Mouse (Mus musculus): Measurements from ENCODE around the gene Alg14. TPM values are rescaled to one million over a fixed set of nuclear protein-coding genes. Genes with fewer than 3 reads are reported as not detected.

Alg14 gene
- polyA plus RNA-seq, 1 experiment = 18.2 TPM

DNA sequence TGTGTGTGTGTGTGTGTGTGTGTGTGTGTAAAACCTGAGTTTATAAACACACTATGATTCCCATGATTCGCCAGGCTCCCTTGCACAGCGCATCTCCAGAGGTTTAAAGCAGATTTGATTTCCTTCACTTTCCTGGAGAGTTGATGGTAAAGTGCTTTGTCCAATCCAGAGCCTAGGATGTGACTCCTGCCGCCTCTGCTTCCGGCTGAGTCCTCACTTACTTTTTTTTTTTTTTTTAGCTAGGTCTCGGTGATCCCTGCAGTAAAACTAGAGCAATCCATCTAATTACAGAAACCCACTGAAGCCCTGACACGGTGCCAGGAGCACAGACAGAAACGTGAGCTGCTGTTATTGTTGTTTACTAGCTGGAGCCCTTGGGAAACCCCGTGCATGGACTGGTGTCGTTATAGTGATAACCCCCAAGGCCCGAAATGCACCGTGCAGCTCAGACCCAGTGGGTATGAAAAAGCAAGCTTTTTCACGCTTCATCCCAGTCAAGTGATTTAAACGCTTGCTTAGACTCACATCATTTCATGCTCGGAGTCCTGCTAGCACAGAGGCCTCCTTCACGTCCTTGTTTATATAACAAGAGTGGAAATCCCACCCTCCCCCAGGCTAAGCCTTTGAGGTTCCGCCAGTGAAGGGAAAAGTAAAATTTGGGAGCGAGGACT lies 98.4 kb downstream of the Alg14 start:
- Histone ChIP-seq H3K4me1 (ENCODE audit: control insufficient read depth, insufficient read depth, low read length) (peaks cover 4% of the 10 kb centered on the region), H3K36me3 (ENCODE audit: control insufficient read depth, insufficient read depth, low read length, poor library complexity, severe bottlenecking) (no peaks in the 10 kb centered on the region), H3K4me3 (ENCODE audit: low read depth, low read length) (no peak overlapping the region), H3K27me3 (ENCODE audit: control insufficient read depth, insufficient read depth, low read length, poor library complexity, severe bottlenecking) (no peaks in the 10 kb centered on the region), H3K9ac (ENCODE audit: low read depth, poor library complexity, severe bottlenecking) (no peak overlapping the region), H3K9me3 (replicated peaks; ENCODE audit: control insufficient read depth, insufficient read depth, low read length, poor library complexity, severe bottlenecking) (no peaks in the 10 kb centered on the region), H3K27ac (ENCODE audit: insufficient read depth, low read length) (no peak overlapping the region)
- no peak for TF ChIP-seq CTCF (IDR thresholded peaks at IDR 0.05; ENCODE audit: low read depth, low read length)
- TF ChIP-seq POLR2A (IDR thresholded peaks at IDR 0.05; ENCODE audit: insufficient read depth, low read length) = no peak
- TF ChIP-seq EP300 (IDR thresholded peaks at IDR 0.05; ENCODE audit: insufficient read depth, low read depth, low read length) = no peak

- no peak overlapping the region for H3K27ac ChIP-seq (ENCODE audit: insufficient read depth, low read length)
- no peaks in the 10 kb centered on the region for H3K27me3 ChIP-seq (ENCODE audit: control insufficient read depth, insufficient read depth, low read length, poor library complexity, severe bottlenecking)
- no peaks in the 10 kb centered on the region for H3K36me3 ChIP-seq (ENCODE audit: control insufficient read depth, insufficient read depth, low read length, poor library complexity, severe bottlenecking)
- peaks cover 4% of the 10 kb centered on the region for H3K4me1 ChIP-seq (ENCODE audit: control insufficient read depth, insufficient read depth, low read length)
- no peaks in the 10 kb centered on the region for H3K9me3 ChIP-seq (replicated peaks; ENCODE audit: control insufficient read depth, insufficient read depth, low read length, poor library complexity, severe bottlenecking)
- H3K4me3 ChIP-seq (ENCODE audit: low read depth, low read length) = no peak overlapping the region
- TF ChIP-seq CTCF (IDR thresholded peaks at IDR 0.05; ENCODE audit: low read depth, low read length) = no peak
- no peak for TF ChIP-seq EP300 (IDR thresholded peaks at IDR 0.05; ENCODE audit: insufficient read depth, low read depth, low read length)
- TF ChIP-seq POLR2A (IDR thresholded peaks at IDR 0.05; ENCODE audit: insufficient read depth, low read length) = no peak
- H3K9ac ChIP-seq (ENCODE audit: low read depth, poor library complexity, severe bottlenecking) = no peak overlapping the region
Measured at GRCm38 (mm10) chr3:121390724-121391123, 99.2 kb downstream of the Alg14 start.

DNA sequence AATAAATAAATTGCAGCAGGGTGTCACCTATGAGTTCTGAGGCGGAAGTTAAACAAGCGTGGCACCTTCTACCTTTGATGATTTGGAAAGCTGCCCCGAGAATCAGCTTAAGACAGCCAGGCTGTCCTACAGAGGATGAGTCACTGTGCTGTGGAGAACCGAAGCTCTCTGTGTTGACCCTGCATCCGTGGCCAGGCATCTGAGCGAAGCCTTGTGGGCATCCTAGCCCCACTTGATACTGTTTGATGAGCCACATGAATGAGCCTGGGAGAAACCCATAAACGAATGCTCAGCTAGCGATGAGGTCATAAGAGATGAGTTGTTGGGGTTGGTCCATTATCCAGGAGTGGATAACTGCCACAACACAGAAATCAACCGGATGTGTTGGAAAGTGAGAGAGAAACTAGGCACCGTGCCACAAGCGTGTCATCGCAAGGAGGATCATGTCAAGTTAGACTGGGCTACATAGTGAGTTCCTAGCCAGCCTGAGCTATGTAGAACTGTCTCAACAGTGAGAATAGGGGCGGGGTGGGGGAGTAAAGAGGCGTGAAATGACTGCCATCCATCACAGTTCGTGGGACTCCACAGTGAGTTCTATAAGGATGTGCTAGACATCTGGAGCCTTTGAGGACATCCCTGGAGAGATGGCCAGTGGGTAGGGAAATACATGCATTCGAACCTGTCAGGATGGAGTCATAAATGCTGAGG lies 104.2 kb downstream of the Alg14 start:
- Histone ChIP-seq H3K9ac (ENCODE audit: low read depth, poor library complexity, severe bottlenecking) (no peak overlapping the region), H3K9me3 (replicated peaks; ENCODE audit: control insufficient read depth, insufficient read depth, low read length, poor library complexity, severe bottlenecking) (no peaks in the 10 kb centered on the region), H3K27ac (ENCODE audit: insufficient read depth, low read length) (no peak overlapping the region), H3K36me3 (ENCODE audit: control insufficient read depth, insufficient read depth, low read length, poor library complexity, severe bottlenecking) (no peaks in the 10 kb centered on the region), H3K4me3 (ENCODE audit: low read depth, low read length) (no peak overlapping the region), H3K4me1 (ENCODE audit: control insufficient read depth, insufficient read depth, low read length) (no peaks in the 10 kb centered on the region), H3K27me3 (ENCODE audit: control insufficient read depth, insufficient read depth, low read length, poor library complexity, severe bottlenecking) (no peaks in the 10 kb centered on the region)
- TF ChIP-seq POLR2A (IDR thresholded peaks at IDR 0.05; ENCODE audit: insufficient read depth, low read length) (no peak), EP300 (IDR thresholded peaks at IDR 0.05; ENCODE audit: insufficient read depth, low read depth, low read length) (no peak), CTCF (IDR thresholded peaks at IDR 0.05; ENCODE audit: low read depth, low read length) (no peak)

DNA sequence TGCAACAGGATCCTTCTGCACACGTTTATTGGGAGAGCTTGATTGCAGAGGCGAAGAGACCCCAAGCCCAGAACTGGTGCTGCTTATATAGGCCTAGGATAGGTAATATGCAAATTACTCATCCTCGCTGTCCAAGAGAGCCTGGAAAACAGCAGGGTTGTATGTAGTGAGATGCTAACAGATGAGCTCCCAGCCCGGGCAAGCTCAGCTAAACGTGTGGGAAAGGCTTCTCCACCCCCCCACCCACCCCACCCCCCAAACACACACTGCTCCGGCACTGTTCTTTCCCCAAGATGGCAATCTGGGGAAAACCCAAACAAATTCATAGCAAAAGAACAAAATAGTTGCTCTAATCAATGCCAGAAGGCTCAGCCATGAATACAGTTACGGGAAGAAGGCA lies 105.0 kb downstream of the Alg14 start:
- Histone ChIP-seq H3K36me3 (ENCODE audit: control insufficient read depth, insufficient read depth, low read length, poor library complexity, severe bottlenecking) (no peaks in the 10 kb centered on the region), H3K27ac (ENCODE audit: insufficient read depth, low read length) (no peak overlapping the region), H3K4me1 (ENCODE audit: control insufficient read depth, insufficient read depth, low read length) (no peaks in the 10 kb centered on the region), H3K9me3 (replicated peaks; ENCODE audit: control insufficient read depth, insufficient read depth, low read length, poor library complexity, severe bottlenecking) (no peaks in the 10 kb centered on the region), H3K4me3 (ENCODE audit: low read depth, low read length) (no peak overlapping the region), H3K27me3 (ENCODE audit: control insufficient read depth, insufficient read depth, low read length, poor library complexity, severe bottlenecking) (no peaks in the 10 kb centered on the region), H3K9ac (ENCODE audit: low read depth, poor library complexity, severe bottlenecking) (no peak overlapping the region)
- TF ChIP-seq POLR2A (IDR thresholded peaks at IDR 0.05; ENCODE audit: insufficient read depth, low read length) = no peak
- no peak for TF ChIP-seq CTCF (IDR thresholded peaks at IDR 0.05; ENCODE audit: low read depth, low read length)
- no peak for TF ChIP-seq EP300 (IDR thresholded peaks at IDR 0.05; ENCODE audit: insufficient read depth, low read depth, low read length)

GRCm38 (mm10) chr3:121397007-121397406 lies 105.4 kb downstream of the Alg14 start:
- TF ChIP-seq CTCF (IDR thresholded peaks at IDR 0.05; ENCODE audit: low read depth, low read length) (no peak), POLR2A (IDR thresholded peaks at IDR 0.05; ENCODE audit: insufficient read depth, low read length) (no peak), EP300 (IDR thresholded peaks at IDR 0.05; ENCODE audit: insufficient read depth, low read depth, low read length) (no peak)
- H3K27ac ChIP-seq (ENCODE audit: insufficient read depth, low read length) = no peak overlapping the region
- no peaks in the 10 kb centered on the region for H3K27me3 ChIP-seq (ENCODE audit: control insufficient read depth, insufficient read depth, low read length, poor library complexity, severe bottlenecking)
- H3K36me3 ChIP-seq (ENCODE audit: control insufficient read depth, insufficient read depth, low read length, poor library complexity, severe bottlenecking) = no peaks in the 10 kb centered on the region
- H3K9me3 ChIP-seq (replicated peaks; ENCODE audit: control insufficient read depth, insufficient read depth, low read length, poor library complexity, severe bottlenecking) = no peaks in the 10 kb centered on the region
- no peaks in the 10 kb centered on the region for H3K4me1 ChIP-seq (ENCODE audit: control insufficient read depth, insufficient read depth, low read length)
- no peak overlapping the region for H3K9ac ChIP-seq (ENCODE audit: low read depth, poor library complexity, severe bottlenecking)
- H3K4me3 ChIP-seq (ENCODE audit: low read depth, low read length) = no peak overlapping the region

- Histone ChIP-seq H3K27ac (ENCODE audit: insufficient read depth, low read length) (no peak overlapping the region), H3K36me3 (ENCODE audit: control insufficient read depth, insufficient read depth, low read length, poor library complexity, severe bottlenecking) (no peaks in the 10 kb centered on the region), H3K9ac (ENCODE audit: low read depth, poor library complexity, severe bottlenecking) (no peak overlapping the region), H3K4me1 (ENCODE audit: control insufficient read depth, insufficient read depth, low read length) (no peaks in the 10 kb centered on the region), H3K4me3 (ENCODE audit: low read depth, low read length) (no peak overlapping the region), H3K27me3 (ENCODE audit: control insufficient read depth, insufficient read depth, low read length, poor library complexity, severe bottlenecking) (no peaks in the 10 kb centered on the region), H3K9me3 (replicated peaks; ENCODE audit: control insufficient read depth, insufficient read depth, low read length, poor library complexity, severe bottlenecking) (no peaks in the 10 kb centered on the region)
- TF ChIP-seq CTCF (IDR thresholded peaks at IDR 0.05; ENCODE audit: low read depth, low read length) (no peak), POLR2A (IDR thresholded peaks at IDR 0.05; ENCODE audit: insufficient read depth, low read length) (no peak), EP300 (IDR thresholded peaks at IDR 0.05; ENCODE audit: insufficient read depth, low read depth, low read length) (no peak)
Measured at GRCm38 (mm10) chr3:121401384-121401783, 109.8 kb downstream of the Alg14 start.
